Mouse (Mus musculus): ENCODE data around the gene Arhgap15. TPM values are rescaled to one million over a fixed set of nuclear protein-coding genes. Genes with fewer than 3 reads are reported as not detected.
"Not testable (repeated sequence)": the region's sequence is repeated elsewhere in the genome, so short reads cannot be mapped to it uniquely, and the experiment has no call there.

Arhgap15 gene
- polyA plus RNA-seq (2014; fragmentation: Nextera tagmentation; extraction: Ambion mirVana), result 1.0 and 1.1 TPM in 2 replicates

GRCm38 (mm10) chr2:43748287-43748983 is at the start of gene Arhgap15:
Gene Arhgap15 (plus strand): TSS chr2:43748824.
- H3K4me2 ChIP-seq (ENCODE audit: low read length), result no peak within 1 kb of the TSS
- DNase-seq (ENCODE audit: low spot score), result no peak
- H3K4me1 ChIP-seq (ENCODE audit: control insufficient read depth, insufficient read depth, low read length), result no peaks in the 10 kb centered on the region
- 89% methylated on average over 5 of the region's 5 CpGs for WGBS
- no peak within 1 kb of the TSS for H3K9ac ChIP-seq (ENCODE audit: low read length)
- H3K36me3 ChIP-seq (ENCODE audit: control insufficient read depth, insufficient read depth, low read length), result no peaks in the 10 kb centered on the region
- no peak within 1 kb of the TSS for H3K27ac ChIP-seq (ENCODE audit: low read depth, low read length)
- H3K27me3 ChIP-seq (replicated peaks; ENCODE audit: control insufficient read depth, insufficient read depth, low read length), result no peaks in the 10 kb centered on the region
- no peaks in the 10 kb centered on the region for H3K9me3 ChIP-seq (replicated peaks; ENCODE audit: control insufficient read depth, low read length)
- H3K4me3 ChIP-seq (ENCODE audit: low read depth, low read length), result no peak within 1 kb of the TSS
- ATAC-seq, result no peak

DNA sequence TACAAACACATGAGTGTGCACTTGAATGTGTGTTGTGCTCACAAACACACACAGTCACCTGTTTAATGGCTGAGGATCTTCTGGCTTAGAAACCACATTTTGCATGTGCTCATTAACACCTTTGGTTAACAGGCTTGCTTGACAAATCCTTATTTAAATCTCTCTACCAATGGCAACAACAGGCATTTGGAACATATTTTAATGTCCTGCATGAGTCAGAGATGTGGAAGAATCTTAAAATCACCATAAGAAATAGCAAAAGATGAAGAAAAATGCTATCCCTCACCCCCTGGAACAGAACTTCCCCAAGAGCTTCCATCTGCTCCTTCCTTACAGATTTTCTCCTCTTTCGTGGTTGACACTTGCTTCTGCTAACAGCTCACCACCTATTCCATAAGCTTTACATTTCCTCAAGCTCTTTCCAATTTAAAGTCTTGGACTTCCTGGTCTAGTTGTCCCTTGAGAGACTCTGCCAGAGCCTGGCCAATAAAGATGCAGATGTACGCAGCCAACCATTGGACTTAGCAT is 35.9 kb upstream of the Arhgap15 start:
- 85% methylated on average over 2 of the region's 2 CpGs for WGBS
- no peaks in the 10 kb centered on the region for H3K27me3 ChIP-seq (replicated peaks; ENCODE audit: control insufficient read depth, insufficient read depth, low read length)
- no peak overlapping the region for H3K9ac ChIP-seq (ENCODE audit: low read length)
- no peaks in the 10 kb centered on the region for H3K4me1 ChIP-seq (ENCODE audit: control insufficient read depth, insufficient read depth, low read length)
- no peak overlapping the region for H3K4me3 ChIP-seq (ENCODE audit: low read depth, low read length)
- DNase-seq (ENCODE audit: low spot score) (no peak), ATAC-seq (no peak)
- no peaks in the 10 kb centered on the region for H3K36me3 ChIP-seq (ENCODE audit: control insufficient read depth, insufficient read depth, low read length)
- H3K9me3 ChIP-seq (replicated peaks; ENCODE audit: control insufficient read depth, low read length), result no peaks in the 10 kb centered on the region
- H3K27ac ChIP-seq (ENCODE audit: low read depth, low read length), result no peak overlapping the region
- H3K4me2 ChIP-seq (ENCODE audit: low read length), result no peak overlapping the region

DNA sequence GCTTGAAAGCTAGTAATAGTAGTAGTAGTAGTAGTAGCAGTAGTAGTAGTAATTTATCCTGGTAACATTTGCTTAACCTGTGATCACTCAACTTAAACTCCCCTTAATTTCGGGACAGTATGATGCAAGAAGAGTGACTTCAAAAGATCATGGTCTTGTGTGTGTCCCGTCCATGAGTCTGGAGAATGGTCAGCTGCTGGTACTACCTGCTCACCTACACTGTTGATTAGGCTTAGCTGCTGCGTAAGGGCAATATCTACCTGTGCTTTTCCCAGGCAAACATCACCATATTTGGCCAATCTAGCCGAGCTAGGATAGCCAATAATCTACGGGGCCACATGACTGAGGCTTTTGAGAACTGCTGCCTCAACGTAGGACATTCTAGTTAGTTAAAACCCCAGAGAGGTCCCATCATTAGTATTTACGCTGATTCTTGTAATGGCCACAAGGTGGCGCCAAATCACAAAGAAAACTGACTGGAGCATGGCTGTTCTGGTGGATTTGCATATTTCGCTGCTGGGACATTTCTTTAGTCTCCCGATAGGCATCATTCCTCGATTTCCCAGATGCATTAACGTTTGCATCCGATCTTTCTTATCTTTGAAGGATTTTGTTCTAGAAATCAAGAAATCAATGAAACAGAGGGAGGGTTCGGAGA is 26.0 kb upstream of the Arhgap15 start:
- H3K4me3 ChIP-seq (ENCODE audit: low read depth, low read length), result no peak overlapping the region; the same call in 1 of the 2 replicates
- H3K9ac ChIP-seq (ENCODE audit: low read length), result 0 out of 2 replicates have a peak overlapping the region, but pooled peaks have one; percentile 36
- 18% methylated on average over 14 of the region's 14 CpGs for WGBS

GRCm38 (mm10) chr2:43723104-43723541 is 25.5 kb upstream of the Arhgap15 start:
- 58% methylated on average over 7 of the region's 7 CpGs for WGBS
- peak overlapping the region; percentile 38 for H3K4me2 ChIP-seq (ENCODE audit: low read length)
- ATAC-seq, result peak; percentile 73
- no peak for DNase-seq (ENCODE audit: low spot score)
- no peak overlapping the region for H3K27ac ChIP-seq (ENCODE audit: low read depth, low read length)
- no peaks in the 10 kb centered on the region; the same call in 1 of the 2 replicates for H3K4me1 ChIP-seq (ENCODE audit: control insufficient read depth, insufficient read depth, low read length)
- H3K9me3 ChIP-seq (replicated peaks; ENCODE audit: control insufficient read depth, low read length), result no peaks in the 10 kb centered on the region
- no peaks in the 10 kb centered on the region for H3K36me3 ChIP-seq (ENCODE audit: control insufficient read depth, insufficient read depth, low read length)
- H3K27me3 ChIP-seq (replicated peaks; ENCODE audit: control insufficient read depth, insufficient read depth, low read length), result no peaks in the 10 kb centered on the region
- 0 out of 2 replicates have a peak overlapping the region, but pooled peaks have one; percentile 36 for H3K9ac ChIP-seq (ENCODE audit: low read length)
- H3K4me3 ChIP-seq (ENCODE audit: low read depth, low read length), result no peak overlapping the region; the same call in 1 of the 2 replicates

More for the DNA sequence above, 26.0 kb upstream of the Arhgap15 start:
- H3K4me2 ChIP-seq (ENCODE audit: low read length), result peak overlapping the region; percentile 38
- no peaks in the 10 kb centered on the region for H3K27me3 ChIP-seq (replicated peaks; ENCODE audit: control insufficient read depth, insufficient read depth, low read length)
- DNase-seq (ENCODE audit: low spot score), result peak; percentile 93
- no peak overlapping the region for H3K27ac ChIP-seq (ENCODE audit: low read depth, low read length)
- H3K9me3 ChIP-seq (replicated peaks; ENCODE audit: control insufficient read depth, low read length), result no peaks in the 10 kb centered on the region
- no peaks in the 10 kb centered on the region for H3K36me3 ChIP-seq (ENCODE audit: control insufficient read depth, insufficient read depth, low read length)
- no peaks in the 10 kb centered on the region; the same call in 1 of the 2 replicates for H3K4me1 ChIP-seq (ENCODE audit: control insufficient read depth, insufficient read depth, low read length)
- ATAC-seq, result peak; percentile 93

GRCm38 (mm10) chr2:43727181-43727580 is 21.4 kb upstream of the Arhgap15 start:
- H3K4me2 ChIP-seq (ENCODE audit: low read length), result no peak overlapping the region
- no peaks in the 10 kb centered on the region for H3K9me3 ChIP-seq (replicated peaks; ENCODE audit: control insufficient read depth, low read length)
- H3K36me3 ChIP-seq (ENCODE audit: control insufficient read depth, insufficient read depth, low read length), result no peaks in the 10 kb centered on the region
- WGBS, result 80% methylated on average over 5 of the region's 5 CpGs
- DNase-seq (ENCODE audit: low spot score) (no peak), ATAC-seq (no peak)
- H3K4me1 ChIP-seq (ENCODE audit: control insufficient read depth, insufficient read depth, low read length), result no peaks in the 10 kb centered on the region; the same call in 1 of the 2 replicates
- no peak overlapping the region for H3K9ac ChIP-seq (ENCODE audit: low read length)
- H3K4me3 ChIP-seq (ENCODE audit: low read depth, low read length), result no peak overlapping the region
- no peaks in the 10 kb centered on the region for H3K27me3 ChIP-seq (replicated peaks; ENCODE audit: control insufficient read depth, insufficient read depth, low read length)
- H3K27ac ChIP-seq (ENCODE audit: low read depth, low read length), result no peak overlapping the region

DNA sequence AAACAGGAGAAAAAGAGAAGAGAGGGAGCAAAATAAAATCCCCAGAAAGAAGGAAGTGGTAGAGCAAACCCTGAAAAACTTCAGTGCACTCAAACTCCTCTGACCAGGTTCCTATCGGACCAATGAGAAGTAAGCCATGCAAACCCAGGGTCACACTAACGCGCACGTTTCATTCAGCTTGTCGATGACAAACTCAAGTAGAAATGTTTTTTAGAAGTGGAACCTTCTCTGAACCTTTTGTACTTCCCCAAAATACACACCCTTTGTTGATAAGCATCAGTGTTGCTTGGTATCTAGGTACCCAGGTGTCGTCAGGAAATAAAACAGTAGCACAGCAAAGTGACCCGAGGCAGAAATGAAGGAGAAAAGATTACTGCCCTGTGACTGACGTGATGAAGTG is 20.9 kb upstream of the Arhgap15 start:
- Histone ChIP-seq H3K36me3 (ENCODE audit: control insufficient read depth, insufficient read depth, low read length) (no peaks in the 10 kb centered on the region), H3K9ac (ENCODE audit: low read length) (no peak overlapping the region), H3K4me3 (ENCODE audit: low read depth, low read length) (no peak overlapping the region), H3K9me3 (replicated peaks; ENCODE audit: control insufficient read depth, low read length) (no peaks in the 10 kb centered on the region), H3K4me2 (ENCODE audit: low read length) (no peak overlapping the region), H3K27ac (ENCODE audit: low read depth, low read length) (no peak overlapping the region), H3K4me1 (ENCODE audit: control insufficient read depth, insufficient read depth, low read length) (no peaks in the 10 kb centered on the region; the same call in 1 of the 2 replicates), H3K27me3 (replicated peaks; ENCODE audit: control insufficient read depth, insufficient read depth, low read length) (no peaks in the 10 kb centered on the region)
- DNase-seq (ENCODE audit: low spot score), result no peak
- no peak for ATAC-seq
- 87% methylated on average over 8 of the region's 8 CpGs for WGBS

GRCm38 (mm10) chr2:43728831-43729230 is 19.8 kb upstream of the Arhgap15 start:
- Histone ChIP-seq H3K27ac (ENCODE audit: low read depth, low read length) (no peak overlapping the region), H3K4me2 (ENCODE audit: low read length) (no peak overlapping the region), H3K9me3 (replicated peaks; ENCODE audit: control insufficient read depth, low read length) (no peaks in the 10 kb centered on the region), H3K4me1 (ENCODE audit: control insufficient read depth, insufficient read depth, low read length) (no peaks in the 10 kb centered on the region), H3K9ac (ENCODE audit: low read length) (no peak overlapping the region), H3K36me3 (ENCODE audit: control insufficient read depth, insufficient read depth, low read length) (no peaks in the 10 kb centered on the region), H3K27me3 (replicated peaks; ENCODE audit: control insufficient read depth, insufficient read depth, low read length) (no peaks in the 10 kb centered on the region), H3K4me3 (ENCODE audit: low read depth, low read length) (no peak overlapping the region)
- no peak for ATAC-seq
- WGBS, result 94% methylated on average over 3 of the region's 3 CpGs
- DNase-seq (ENCODE audit: low spot score), result no peak

DNA sequence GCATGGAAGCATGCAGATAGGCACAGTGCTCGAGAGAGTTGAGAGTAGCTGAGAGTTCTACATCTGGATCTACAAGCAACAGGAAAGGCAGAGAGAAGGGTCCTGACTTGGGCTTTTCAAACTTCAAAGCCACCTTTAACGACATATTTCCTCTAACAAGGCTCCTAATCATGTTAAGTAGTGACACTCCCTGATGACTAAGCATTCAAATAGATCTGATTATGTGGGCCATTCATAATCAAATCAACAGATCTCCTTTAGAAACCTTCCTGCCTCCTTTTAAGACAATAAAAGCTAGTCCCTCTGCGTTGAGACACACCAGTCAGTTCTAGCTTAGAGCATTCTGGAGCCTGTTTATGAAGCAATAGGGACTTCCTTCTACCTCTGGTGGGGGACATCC is 16.2 kb upstream of the Arhgap15 start:
- Histone ChIP-seq H3K36me3 (ENCODE audit: control insufficient read depth, insufficient read depth, low read length) (no peaks in the 10 kb centered on the region), H3K9me3 (replicated peaks; ENCODE audit: control insufficient read depth, low read length) (no peaks in the 10 kb centered on the region), H3K4me2 (ENCODE audit: low read length) (no peak overlapping the region), H3K27ac (ENCODE audit: low read depth, low read length) (no peak overlapping the region), H3K27me3 (replicated peaks; ENCODE audit: control insufficient read depth, insufficient read depth, low read length) (no peaks in the 10 kb centered on the region), H3K4me1 (ENCODE audit: control insufficient read depth, insufficient read depth, low read length) (no peaks in the 10 kb centered on the region), H3K9ac (ENCODE audit: low read length) (no peak overlapping the region), H3K4me3 (ENCODE audit: low read depth, low read length) (no peak overlapping the region)
- DNase-seq (ENCODE audit: low spot score), result no peak
- ATAC-seq, result no peak
- 32% methylated on average over 3 of the region's 3 CpGs for WGBS

DNA sequence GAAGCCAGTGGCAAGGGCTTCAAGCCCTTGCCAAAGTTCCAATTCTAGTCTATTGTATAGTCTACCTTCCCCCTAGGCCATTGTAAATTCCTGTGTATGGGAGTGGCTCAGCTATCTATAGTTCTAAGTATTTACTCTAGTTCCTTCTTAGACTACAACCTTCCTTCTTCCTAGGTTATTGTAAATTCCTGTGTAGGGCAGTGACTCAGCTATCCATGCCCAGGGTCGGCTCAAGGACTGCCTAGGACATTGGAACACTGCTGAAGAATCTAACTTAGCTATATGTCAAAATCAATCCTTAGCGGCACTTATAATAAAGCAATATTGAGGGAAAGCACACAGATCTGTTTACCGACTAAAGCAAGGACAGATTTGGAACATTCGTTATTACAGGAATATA is 13.6 kb upstream of the Arhgap15 start:
- WGBS, result 93% methylated on average over 4 of the region's 4 CpGs
- H3K27me3 ChIP-seq (replicated peaks; ENCODE audit: control insufficient read depth, insufficient read depth, low read length); H3K4me2 ChIP-seq (ENCODE audit: low read length); H3K9ac ChIP-seq (ENCODE audit: low read length); DNase-seq (ENCODE audit: low spot score); H3K4me3 ChIP-seq (ENCODE audit: low read depth, low read length); H3K4me1 ChIP-seq (ENCODE audit: control insufficient read depth, insufficient read depth, low read length); H3K36me3 ChIP-seq (ENCODE audit: control insufficient read depth, insufficient read depth, low read length); ATAC-seq; H3K27ac ChIP-seq (ENCODE audit: low read depth, low read length); H3K9me3 ChIP-seq (replicated peaks; ENCODE audit: control insufficient read depth, low read length): not testable (repeated sequence)

Measured in forebrain, embryonic 14.5 days (tissue).